14 mouse cellular contexts compared by ENCODE assay signal in genomic region chr7:116181444-116181946, GRCm38 (mm10).
"Had no signal": no experiment of that assay in that cellular context is flagged by ENCODE, and none has a peak within 500 bp of the region (broad histone marks: within the 10 kb centered on the region; RNA-seq: fewer than 3 reads in every experiment).

No protein-coding gene starts in this region.

- H3K27ac ChIP-seq: kidney, postnatal 0 days; limb, embryonic 10.5 days; liver, embryonic 15.5 days; midbrain, embryonic 10.5 days; midbrain, embryonic 15.5 days; neural tube, embryonic 12.5 days had no signal

- H3K9ac ChIP-seq: liver, embryonic 15.5 days; lung, embryonic 14.5 days; midbrain, embryonic 15.5 days; neural tube, embryonic 12.5 days had no signal

- H3K9me3 ChIP-seq: limb, embryonic 10.5 days; liver, embryonic 15.5 days; midbrain, embryonic 10.5 days; midbrain, embryonic 15.5 days; neural tube, embryonic 12.5 days had no signal

- DNase-seq: kidney, adult 9 months; kidney, postnatal 36 days; lung, embryonic 14.5 days; lung, postnatal 10 days; lung, postnatal 4 days; retina, postnatal 1 day; thymus, postnatal 14 days had no signal

- H3K36me3 ChIP-seq: limb, embryonic 10.5 days; liver, embryonic 15.5 days; midbrain, embryonic 15.5 days; neural tube, embryonic 12.5 days had no signal

- H3K4me3 ChIP-seq: limb, embryonic 10.5 days; liver, embryonic 15.5 days; midbrain, embryonic 10.5 days; midbrain, embryonic 15.5 days; neural tube, embryonic 12.5 days had no signal

- H3K27me3 ChIP-seq: liver, embryonic 15.5 days; midbrain, embryonic 15.5 days; neural tube, embryonic 12.5 days had no signal

- H3K4me2 ChIP-seq: liver, embryonic 11.5 days; liver, embryonic 15.5 days; lung, embryonic 14.5 days; midbrain, embryonic 15.5 days; neural tube, embryonic 12.5 days had no signal

- ATAC-seq: midbrain, embryonic 15.5 days had no signal
